Mouse (Mus musculus) testis, adult 2 months (tissue): ENCODE data around the gene Hes7. TPM values are rescaled to one million over a fixed set of nuclear protein-coding genes. Genes with fewer than 3 reads are reported as not detected.

ENCODE experiments used
- H3K27ac ChIP-seq: fragments of 200-500 bp; 2 replicates; pipeline ENCODE4 v1.5.1; 2012; ENCODE audit warnings: low read depth, low read length; ENCODE audit not compliant: control insufficient read depth, insufficient read depth
- H3K27me3 ChIP-seq: fragments of 200-500 bp; 2 replicates; pipeline ENCODE4 v1.6.1; 2012; ENCODE audit warnings: mild to moderate bottlenecking, low read length, moderate library complexity; ENCODE audit not compliant: control insufficient read depth, insufficient read depth
- H3K36me3 ChIP-seq: fragments of 200-500 bp; 2 replicates; pipeline ENCODE4 v1.6.1; 2012; ENCODE audit warnings: mild to moderate bottlenecking, low read length; ENCODE audit not compliant: control insufficient read depth, insufficient read depth
- H3K4me1 ChIP-seq: fragments of 200-500 bp; 2 replicates; pipeline ENCODE4 v1.6.1; 2012; ENCODE audit warnings: low read length; ENCODE audit not compliant: control insufficient read depth, insufficient read depth
- H3K4me3 ChIP-seq: fragments of 200-500 bp; 2 replicates; pipeline ENCODE4 v1.5.1; 2012; ENCODE audit warnings: low read depth, mild to moderate bottlenecking, low read length, moderate library complexity, mixed read lengths; ENCODE audit not compliant: control insufficient read depth
- CTCF ChIP-seq: fragments of 200-500 bp; IDR thresholded peaks from 2 replicates; pipeline ENCODE4 v1.5.1; 2012; ENCODE audit warnings: low read depth, mild to moderate bottlenecking, inconsistent platforms, low read length, moderate library complexity; ENCODE audit not compliant: control insufficient read depth, insufficient read depth, insufficient replicate concordance
- POLR2A ChIP-seq: fragments of 200-500 bp; IDR thresholded peaks from 2 replicates; pipeline ENCODE4 v1.6.1; 2012; ENCODE audit warnings: low read depth, mild to moderate bottlenecking, inconsistent platforms, low read length, moderate library complexity; ENCODE audit not compliant: control insufficient read depth
- polyA plus RNA-seq: library from polyadenylated mRNA; depleted of rRNA; stranded (reverse); fragments of >200 nt; gene quantifications from 2 replicates; pipeline ENCODE4 v1.2.3, GENCODE M21; 2012

The Hes7 gene
- polyA plus RNA-seq, 1 experiment, result 0.17 TPM

DNA sequence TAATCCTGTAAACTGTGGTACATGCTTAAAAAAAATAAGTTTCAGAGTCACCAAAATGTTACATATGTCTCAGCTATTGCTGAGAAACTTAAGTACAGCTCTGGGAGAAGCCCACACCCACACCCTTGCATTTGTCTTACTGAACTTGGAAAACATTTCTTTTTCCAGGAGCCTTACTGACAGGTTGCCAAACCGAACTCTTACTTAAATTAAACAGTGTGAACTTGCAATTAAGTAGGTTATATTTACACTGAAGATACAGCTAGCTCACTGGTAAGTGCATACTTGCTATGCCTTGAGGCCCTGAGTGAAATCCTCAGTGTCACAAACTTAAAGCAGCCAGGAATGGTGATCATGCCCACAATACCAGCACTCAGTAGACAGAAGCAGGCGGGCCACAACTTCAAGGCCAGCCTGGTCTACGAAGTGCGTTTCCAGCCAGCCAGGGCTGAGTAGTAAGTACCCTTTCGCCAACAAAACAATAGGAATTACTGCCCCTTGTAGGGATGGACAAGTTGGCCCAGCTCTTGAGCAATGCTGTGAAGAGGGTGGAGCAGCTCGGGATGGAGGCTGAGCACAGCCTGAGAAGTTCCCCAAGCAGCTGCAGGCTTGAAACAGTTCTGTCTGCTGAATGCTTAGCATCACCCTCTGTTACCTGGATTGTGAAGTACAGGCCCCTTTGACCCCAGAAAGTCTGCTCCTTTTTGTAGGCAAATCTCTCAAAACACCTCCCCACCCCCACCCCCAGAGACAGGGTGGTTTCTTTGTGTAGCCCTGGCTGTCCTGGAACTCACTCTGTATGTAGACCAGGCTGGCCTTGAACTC is 46.0 kb upstream of the Hes7 start:
- peaks cover 3% of the 10 kb centered on the region for H3K36me3 ChIP-seq
- H3K4me1 ChIP-seq, result peaks cover 10% of the 10 kb centered on the region
- H3K27ac ChIP-seq, result no peak overlapping the region
- TF ChIP-seq CTCF, result no peak
- no peak for TF ChIP-seq POLR2A
- no peak overlapping the region for H3K4me3 ChIP-seq
- H3K27me3 ChIP-seq, result no peaks in the 10 kb centered on the region

- no peak for TF ChIP-seq CTCF
- no peak for TF ChIP-seq POLR2A
- Histone ChIP-seq H3K36me3 (peaks cover 3% of the 10 kb centered on the region), H3K4me1 (peaks cover 10% of the 10 kb centered on the region), H3K4me3 (no peak overlapping the region), H3K27me3 (no peaks in the 10 kb centered on the region), H3K27ac (no peak overlapping the region)
These were observed 45.5 kb upstream of the Hes7 start for GRCm38 (mm10) chr11:69074776-69075069.

GRCm38 (mm10) chr11:69075764-69076479 is 44.3 kb upstream of the Hes7 start:
- H3K4me3 ChIP-seq, result no peak overlapping the region
- H3K27me3 ChIP-seq, result no peaks in the 10 kb centered on the region
- H3K36me3 ChIP-seq, result no peaks in the 10 kb centered on the region
- no peak overlapping the region for H3K27ac ChIP-seq
- H3K4me1 ChIP-seq, result peaks cover 8% of the 10 kb centered on the region
- TF ChIP-seq POLR2A (no peak), CTCF (no peak)

GRCm38 (mm10) chr11:69076572-69076971 is 43.6 kb upstream of the Hes7 start:
- Histone ChIP-seq H3K4me3 (no peak overlapping the region), H3K27me3 (no peaks in the 10 kb centered on the region), H3K27ac (no peak overlapping the region), H3K36me3 (no peaks in the 10 kb centered on the region), H3K4me1 (peaks cover 5% of the 10 kb centered on the region)
- TF ChIP-seq POLR2A (no peak), CTCF (no peak)

DNA sequence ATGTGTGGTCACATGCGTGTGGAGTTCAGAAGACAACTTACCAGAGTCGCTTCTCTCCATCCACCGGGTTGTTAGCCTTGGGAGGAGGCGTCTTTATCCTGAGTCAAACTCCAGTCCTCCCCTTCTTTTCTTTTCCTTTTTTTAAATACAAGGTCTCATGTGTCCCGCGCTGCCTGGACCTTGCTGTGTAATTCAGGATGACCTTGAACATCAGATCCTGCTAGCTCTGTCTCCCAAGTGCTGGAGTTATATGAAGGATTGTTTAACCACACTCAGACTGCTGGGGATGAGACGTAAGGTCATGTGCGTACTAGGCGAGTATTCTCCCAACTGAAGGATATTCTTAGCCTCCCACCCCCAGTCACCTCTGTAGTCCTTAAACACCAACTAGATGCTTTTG is 42.9 kb upstream of the Hes7 start:
- Histone ChIP-seq H3K27ac (no peak overlapping the region), H3K4me3 (no peak overlapping the region), H3K4me1 (peaks cover 3% of the 10 kb centered on the region), H3K36me3 (no peaks in the 10 kb centered on the region), H3K27me3 (no peaks in the 10 kb centered on the region)
- TF ChIP-seq POLR2A, result no peak
- TF ChIP-seq CTCF, result no peak

- no peaks in the 10 kb centered on the region; the same call in 1 of the 2 replicates for H3K4me1 ChIP-seq
- no peaks in the 10 kb centered on the region for H3K36me3 ChIP-seq
- H3K27ac ChIP-seq, result no peak overlapping the region
- H3K4me3 ChIP-seq, result no peak overlapping the region
- no peaks in the 10 kb centered on the region for H3K27me3 ChIP-seq
- TF ChIP-seq POLR2A, result no peak
- TF ChIP-seq CTCF, result no peak
These were observed 42.2 kb upstream of the Hes7 start for GRCm38 (mm10) chr11:69078041-69078440.

DNA sequence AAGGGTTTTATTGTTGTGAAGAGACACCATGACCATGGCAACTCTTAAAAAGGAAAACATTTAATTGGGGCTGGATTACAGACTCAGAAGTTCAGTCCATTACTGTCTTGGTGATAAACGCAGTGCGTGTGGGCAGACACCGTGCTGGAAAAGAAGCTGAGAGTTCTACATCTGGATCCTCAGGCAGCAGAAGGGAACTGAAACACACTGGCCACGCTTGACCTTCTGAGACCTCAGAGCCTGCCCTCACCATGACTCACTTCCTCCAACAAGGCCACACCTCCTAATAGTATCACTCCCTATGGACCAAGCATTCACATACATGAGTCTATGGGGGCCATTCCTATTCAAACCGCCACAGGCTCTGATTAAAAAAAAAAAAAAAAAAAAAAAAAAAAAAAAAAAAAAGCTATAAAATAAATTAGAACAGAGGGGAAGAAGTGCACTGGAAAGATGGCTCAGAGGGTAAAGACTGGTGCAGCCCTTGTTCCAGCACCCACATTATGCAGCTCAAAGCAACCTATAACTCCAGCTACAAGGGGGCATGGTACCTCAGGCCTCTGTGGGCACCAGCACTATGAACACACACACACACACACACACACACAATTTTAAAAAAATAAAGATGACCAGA is 41.3 kb upstream of the Hes7 start:
- Histone ChIP-seq H3K27me3 (no peaks in the 10 kb centered on the region), H3K27ac (no peak overlapping the region), H3K36me3 (no peaks in the 10 kb centered on the region), H3K4me3 (no peak overlapping the region), H3K4me1 (no peaks in the 10 kb centered on the region; the same call in 1 of the 2 replicates)
- TF ChIP-seq POLR2A, result no peak
- TF ChIP-seq CTCF, result no peak
